Mouse (Mus musculus): ENCODE measurements at regions not wholly inside any gene's neighbourhood (a gene's known extent, or its start where the extent isn't known, plus 50 kb on each side); places are given as distances from the start of the nearest gene placed in this dataset.
A peak's percentile ranks its signal among the peaks of the same experiment; 100 is the strongest.

DNA sequence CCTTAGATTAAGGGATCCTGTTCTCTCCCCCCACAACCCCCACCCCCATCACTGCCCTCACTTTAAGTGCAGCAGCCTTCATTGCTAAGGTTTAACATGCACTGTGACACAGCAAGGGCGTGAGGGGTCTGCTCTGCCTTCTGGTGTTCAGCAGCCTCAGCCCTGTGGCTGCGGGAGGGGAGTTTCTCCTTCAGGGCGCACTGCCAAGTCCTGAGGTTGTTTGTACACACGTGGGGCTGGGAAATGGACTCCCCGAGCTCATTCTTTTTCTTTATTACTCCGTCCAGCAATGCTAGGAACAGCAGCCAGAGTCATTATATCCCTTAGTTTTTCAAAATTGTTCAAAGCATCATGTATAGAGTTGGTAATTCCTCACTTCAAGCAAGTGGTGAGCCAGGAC is 363.1 kb downstream of the Ptpru start:
- H3K27ac ChIP-seq (replicated peaks) = peak overlapping the region; percentile 4; the same call in 1 of the 2 replicates
- H3K4me2 ChIP-seq = no peak overlapping the region
- H3K9me3 ChIP-seq (replicated peaks) = no peaks in the 10 kb centered on the region
- H3K27me3 ChIP-seq (replicated peaks) = no peaks in the 10 kb centered on the region
- ATAC-seq (ENCODE audit: low FRiP score) = no peak
- WGBS = 37% methylated on average over 6 of the region's 6 CpGs
- no peak overlapping the region for H3K9ac ChIP-seq (replicated peaks)
- H3K36me3 ChIP-seq = no peaks in the 10 kb centered on the region
- H3K4me3 ChIP-seq (replicated peaks) = no peak overlapping the region
- peaks cover 10% of the 10 kb centered on the region for H3K4me1 ChIP-seq

DNA sequence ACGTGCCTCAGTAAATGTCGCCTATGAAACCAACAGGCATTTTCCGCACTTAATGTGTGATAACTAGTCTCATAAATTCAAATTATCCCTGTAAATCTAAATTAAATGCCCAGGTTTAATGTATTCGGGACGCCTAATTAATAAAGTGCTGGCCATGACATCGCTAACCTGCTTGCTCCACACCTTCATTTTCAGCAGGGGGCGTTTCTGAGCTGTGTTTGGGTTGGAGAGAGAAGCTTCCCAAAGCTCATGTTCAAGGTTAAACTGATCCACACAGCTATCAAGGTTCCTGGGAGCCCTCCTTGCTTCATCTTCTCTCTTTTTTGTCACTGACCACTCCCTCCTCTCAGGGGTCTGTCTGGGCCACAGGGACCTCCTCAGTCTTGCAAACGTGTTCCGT is 359.2 kb downstream of the Ptpru start:
- no peak overlapping the region for H3K4me3 ChIP-seq (replicated peaks)
- no peak overlapping the region for H3K4me2 ChIP-seq
- H3K9ac ChIP-seq (replicated peaks) = no peak overlapping the region
- no peaks in the 10 kb centered on the region for H3K27me3 ChIP-seq (replicated peaks)
- peaks cover 24% of the 10 kb centered on the region for H3K4me1 ChIP-seq
- no peak for ATAC-seq (ENCODE audit: low FRiP score)
- H3K36me3 ChIP-seq = no peaks in the 10 kb centered on the region
- H3K9me3 ChIP-seq (replicated peaks) = no peaks in the 10 kb centered on the region
- 51% methylated on average over 9 of the region's 9 CpGs for WGBS
- H3K27ac ChIP-seq (replicated peaks) = no peak overlapping the region

DNA sequence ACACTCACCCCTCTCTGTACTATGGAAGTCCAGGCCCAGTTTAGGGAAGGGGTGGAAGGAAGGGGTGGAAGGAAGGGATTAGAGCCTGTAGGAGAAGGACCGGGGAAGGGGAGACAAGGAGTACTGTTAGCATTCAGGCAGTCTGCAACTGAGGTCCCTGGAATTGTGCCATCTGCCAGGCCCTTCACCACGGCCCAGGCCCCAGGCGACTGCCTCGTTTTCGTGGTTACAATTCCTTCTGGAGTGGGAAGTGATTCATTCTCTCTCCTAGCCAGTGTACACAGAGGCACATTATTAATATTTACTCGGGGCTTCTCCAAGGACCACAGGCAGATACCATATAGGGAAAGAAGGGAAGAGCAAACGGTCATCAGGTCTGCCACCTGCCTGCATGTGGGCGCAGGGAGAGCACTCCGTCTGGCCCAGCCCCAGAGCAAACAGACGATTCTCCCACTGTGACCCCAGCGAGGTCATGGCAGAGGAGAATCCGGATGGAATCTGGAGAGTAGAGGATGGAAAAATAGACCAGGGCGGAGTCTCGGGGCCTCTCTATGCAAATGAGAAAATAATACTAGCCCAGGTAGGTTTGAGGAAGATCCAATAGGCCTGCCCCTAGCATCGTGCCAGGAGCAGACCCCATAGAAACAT is 354.0 kb downstream of the Ptpru start:
- ATAC-seq (ENCODE audit: low FRiP score) = 0 out of 2 replicates have a peak, but pooled peaks have one; percentile 11
- no peak overlapping the region for H3K4me3 ChIP-seq (replicated peaks)
- H3K9me3 ChIP-seq (replicated peaks) = no peaks in the 10 kb centered on the region
- 0 out of 2 replicates have a peak, but pooled peaks cover 3% of the 10 kb centered on the region for H3K27me3 ChIP-seq (replicated peaks)
- H3K36me3 ChIP-seq = no peaks in the 10 kb centered on the region
- 0 out of 2 replicates have a peak overlapping the region, but pooled peaks have one; percentile 9 for H3K4me2 ChIP-seq
- H3K4me1 ChIP-seq = peaks cover 61% of the 10 kb centered on the region
- peak overlapping the region; percentile 45 for H3K27ac ChIP-seq (replicated peaks)
- WGBS = 33% methylated on average over 15 of the region's 15 CpGs
- no peak overlapping the region for H3K9ac ChIP-seq (replicated peaks)

DNA sequence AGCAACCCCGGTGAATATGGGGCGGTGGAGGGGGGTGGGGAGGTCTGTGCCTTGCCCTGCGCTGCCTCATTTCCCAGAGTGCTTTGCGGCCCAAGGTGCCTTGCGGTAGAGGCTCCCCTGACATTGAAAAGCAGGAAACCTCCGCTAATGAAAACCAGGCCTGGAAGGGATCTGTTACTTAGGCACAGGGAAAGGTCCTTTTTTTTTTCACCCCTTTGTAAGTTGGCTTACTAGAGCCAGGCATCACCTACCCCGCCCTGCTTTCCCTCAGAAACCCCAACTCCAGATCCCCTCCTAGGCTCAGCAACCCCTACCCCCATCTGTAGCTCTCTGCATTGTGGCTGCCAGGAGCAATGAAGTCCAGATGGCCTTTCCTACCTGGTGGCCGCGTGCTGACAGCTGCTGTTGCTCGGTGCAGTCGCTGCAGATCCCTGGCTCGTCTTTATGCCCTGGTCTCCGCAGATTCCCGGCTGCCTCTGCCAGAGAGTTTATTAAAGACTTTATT is 353.4 kb downstream of the Ptpru start:
- Histone ChIP-seq H3K27ac (replicated peaks) (peak overlapping the region; percentile 64), H3K4me2 (0 out of 2 replicates have a peak overlapping the region, but pooled peaks have one; percentile 9), H3K4me1 (peaks cover 61% of the 10 kb centered on the region), H3K36me3 (no peaks in the 10 kb centered on the region), H3K27me3 (replicated peaks) (0 out of 2 replicates have a peak, but pooled peaks cover 3% of the 10 kb centered on the region), H3K9ac (replicated peaks) (0 out of 2 replicates have a peak overlapping the region, but pooled peaks have one; percentile 14), H3K4me3 (replicated peaks) (no peak overlapping the region), H3K9me3 (replicated peaks) (no peaks in the 10 kb centered on the region)
- peak; percentile 26; the same call in 1 of the 2 replicates for ATAC-seq (ENCODE audit: low FRiP score)
- WGBS = 36% methylated on average over 14 of the region's 14 CpGs

DNA sequence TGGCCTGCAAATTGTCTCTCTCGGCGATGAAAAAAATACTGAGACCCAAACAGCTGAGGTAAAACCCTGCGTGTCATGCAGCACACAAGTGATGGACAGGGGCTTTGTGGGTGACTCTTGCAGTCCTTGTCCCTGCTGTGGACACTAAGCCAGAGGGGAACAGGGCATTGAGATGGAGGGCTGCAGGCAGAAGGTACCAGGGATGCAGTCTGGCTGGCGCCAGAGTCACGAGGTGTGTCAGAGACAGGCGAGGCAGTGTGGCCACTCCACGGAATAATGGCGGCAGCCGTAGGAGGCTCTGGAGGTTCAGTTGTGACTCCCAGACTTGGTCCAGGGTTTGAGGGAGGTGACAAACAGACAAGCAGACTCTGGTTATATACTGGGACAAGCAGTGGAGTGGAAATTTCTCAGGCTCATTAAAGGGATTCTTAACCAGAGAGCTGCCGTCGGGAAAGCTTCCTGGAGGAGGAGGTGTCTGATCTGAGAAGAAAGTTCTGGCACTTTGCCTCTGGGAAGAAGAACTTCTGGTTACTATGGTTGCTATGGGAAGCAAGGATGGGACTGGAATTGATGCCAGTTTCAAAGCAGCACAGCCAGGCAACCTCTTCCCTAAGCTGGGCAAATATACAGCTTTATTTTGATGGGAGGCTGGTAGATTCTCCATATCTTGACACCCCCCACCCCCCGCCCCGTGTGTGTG is 352.8 kb downstream of the Ptpru start:
- Histone ChIP-seq H3K4me2 (no peak overlapping the region), H3K9ac (replicated peaks) (no peak overlapping the region), H3K27me3 (replicated peaks) (0 out of 2 replicates have a peak, but pooled peaks cover 3% of the 10 kb centered on the region), H3K4me3 (replicated peaks) (no peak overlapping the region), H3K27ac (replicated peaks) (peak overlapping the region; percentile 64), H3K9me3 (replicated peaks) (no peaks in the 10 kb centered on the region), H3K36me3 (no peaks in the 10 kb centered on the region), H3K4me1 (peaks cover 61% of the 10 kb centered on the region)
- ATAC-seq (ENCODE audit: low FRiP score) = no peak
- 71% methylated on average over 13 of the region's 13 CpGs for WGBS

DNA sequence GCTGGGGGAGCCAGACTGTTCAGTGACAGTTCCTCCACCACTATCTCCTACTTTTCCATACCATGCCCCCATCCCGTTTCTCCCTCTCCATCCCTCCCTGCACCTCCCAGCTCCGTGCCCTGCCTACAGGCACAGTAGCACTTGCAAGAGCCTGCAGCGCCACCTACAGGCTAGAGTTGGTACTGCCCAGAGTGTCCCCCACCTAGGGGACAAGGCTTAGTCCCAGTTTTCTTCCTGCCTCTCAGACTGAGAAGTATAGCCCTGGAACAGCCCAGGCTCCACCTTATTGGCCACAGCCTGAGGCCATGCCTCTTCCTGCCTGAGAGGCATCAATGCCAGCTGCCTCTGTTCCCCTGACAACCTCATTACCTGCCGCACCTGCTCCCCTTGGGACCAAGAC is 351.3 kb downstream of the Ptpru start:
- 9% methylated on average over 4 of the region's 4 CpGs for WGBS
- Histone ChIP-seq H3K27me3 (replicated peaks) (0 out of 2 replicates have a peak, but pooled peaks cover 3% of the 10 kb centered on the region), H3K4me2 (no peak overlapping the region), H3K27ac (replicated peaks) (no peak overlapping the region), H3K36me3 (no peaks in the 10 kb centered on the region), H3K4me3 (replicated peaks) (no peak overlapping the region), H3K9me3 (replicated peaks) (no peaks in the 10 kb centered on the region), H3K9ac (replicated peaks) (no peak overlapping the region), H3K4me1 (peaks cover 63% of the 10 kb centered on the region)
- ATAC-seq (ENCODE audit: low FRiP score) = peak; percentile 35; the same call in 1 of the 2 replicates

DNA sequence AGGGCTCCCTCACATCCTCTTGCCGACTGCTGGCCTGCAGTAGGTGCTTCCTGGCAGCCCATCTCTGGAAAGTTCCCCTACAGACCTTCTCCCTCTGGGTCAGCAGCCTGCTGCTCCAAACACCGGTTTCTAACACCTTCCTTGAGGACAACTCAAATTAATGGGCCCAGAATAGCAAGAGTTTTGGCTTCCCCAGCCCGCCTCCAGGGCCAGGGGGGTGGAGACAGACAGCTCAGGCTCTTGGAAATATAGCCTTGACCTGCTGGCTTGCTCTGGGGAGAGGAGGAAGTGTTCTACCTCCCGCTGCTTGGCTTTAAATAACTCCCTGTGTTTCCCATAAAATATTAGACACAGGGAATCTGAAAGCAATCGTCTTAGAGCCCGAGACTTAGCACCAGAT is 349.8 kb downstream of the Ptpru start:
- no peaks in the 10 kb centered on the region for H3K36me3 ChIP-seq
- H3K4me1 ChIP-seq = peaks cover 69% of the 10 kb centered on the region
- 37% methylated on average over 6 of the region's 6 CpGs for WGBS
- H3K4me2 ChIP-seq = no peak overlapping the region
- no peak for ATAC-seq (ENCODE audit: low FRiP score)
- H3K9ac ChIP-seq (replicated peaks) = no peak overlapping the region
- H3K27me3 ChIP-seq (replicated peaks) = 0 out of 2 replicates have a peak, but pooled peaks cover 3% of the 10 kb centered on the region
- no peak overlapping the region for H3K27ac ChIP-seq (replicated peaks)
- no peaks in the 10 kb centered on the region for H3K9me3 ChIP-seq (replicated peaks)
- H3K4me3 ChIP-seq (replicated peaks) = no peak overlapping the region

DNA sequence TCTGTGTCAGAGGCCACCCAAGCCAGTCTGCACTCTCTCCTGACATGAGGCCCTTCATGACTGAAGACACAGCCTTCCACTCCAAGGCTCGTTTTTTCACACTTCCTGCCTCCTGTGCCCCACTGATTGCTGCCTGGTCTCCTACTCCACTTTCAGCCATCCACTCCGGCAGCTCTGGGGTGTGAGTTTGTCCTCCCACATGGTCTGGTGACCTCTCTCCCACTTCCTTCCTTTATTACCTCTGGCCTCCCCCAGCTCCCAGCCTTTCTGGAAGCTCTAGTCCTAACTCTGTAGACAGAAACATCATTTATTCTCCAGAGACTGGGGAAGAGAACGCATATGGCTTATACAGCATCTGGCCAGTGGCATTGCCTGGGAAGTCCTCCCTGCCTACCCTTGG is 349.0 kb downstream of the Ptpru start:
- whole genome bisulfite sequencing = 58% methylated on average over 3 of the region's 3 CpGs
- no peak for ATAC-seq (ENCODE audit: low FRiP score)
- no peak overlapping the region for H3K9ac ChIP-seq (replicated peaks)
- H3K4me3 ChIP-seq (replicated peaks) = no peak overlapping the region
- 0 out of 2 replicates have a peak, but pooled peaks cover 3% of the 10 kb centered on the region for H3K27me3 ChIP-seq (replicated peaks)
- H3K9me3 ChIP-seq (replicated peaks) = no peaks in the 10 kb centered on the region
- no peak overlapping the region for H3K4me2 ChIP-seq
- no peaks in the 10 kb centered on the region for H3K36me3 ChIP-seq
- H3K4me1 ChIP-seq = peaks cover 69% of the 10 kb centered on the region
- no peak overlapping the region for H3K27ac ChIP-seq (replicated peaks)

DNA sequence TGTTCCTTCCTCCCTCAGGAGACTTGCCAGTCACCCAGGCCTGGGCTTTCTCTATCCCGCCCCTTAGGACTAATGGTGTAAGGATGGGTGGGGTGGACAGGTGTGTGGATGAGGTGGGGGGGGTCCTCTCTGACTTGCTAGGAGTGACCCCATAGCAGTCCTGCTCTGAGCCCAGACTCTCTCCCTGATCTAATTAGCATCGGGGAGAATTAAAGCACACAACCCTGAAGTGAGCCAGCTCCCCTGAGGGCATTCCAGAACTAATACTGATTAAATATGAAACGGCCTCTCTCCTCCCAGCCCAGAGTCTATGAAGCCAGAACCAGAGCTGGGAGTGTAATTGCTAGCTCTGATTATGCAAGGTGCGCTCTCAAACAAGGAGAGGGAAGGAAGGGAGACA is 346.1 kb downstream of the Ptpru start:
- peaks cover 58% of the 10 kb centered on the region for H3K4me1 ChIP-seq
- H3K9ac ChIP-seq (replicated peaks) = no peak overlapping the region
- no peak overlapping the region for H3K27ac ChIP-seq (replicated peaks)
- 0 out of 2 replicates have a peak, but pooled peaks cover 3% of the 10 kb centered on the region for H3K27me3 ChIP-seq (replicated peaks)
- no peak overlapping the region for H3K4me2 ChIP-seq
- 44% methylated on average over 4 of the region's 4 CpGs for WGBS
- 0 out of 2 replicates have a peak, but pooled peaks have one; percentile 25 for ATAC-seq (ENCODE audit: low FRiP score)
- H3K4me3 ChIP-seq (replicated peaks) = no peak overlapping the region
- no peaks in the 10 kb centered on the region for H3K36me3 ChIP-seq
- no peaks in the 10 kb centered on the region for H3K9me3 ChIP-seq (replicated peaks)

DNA sequence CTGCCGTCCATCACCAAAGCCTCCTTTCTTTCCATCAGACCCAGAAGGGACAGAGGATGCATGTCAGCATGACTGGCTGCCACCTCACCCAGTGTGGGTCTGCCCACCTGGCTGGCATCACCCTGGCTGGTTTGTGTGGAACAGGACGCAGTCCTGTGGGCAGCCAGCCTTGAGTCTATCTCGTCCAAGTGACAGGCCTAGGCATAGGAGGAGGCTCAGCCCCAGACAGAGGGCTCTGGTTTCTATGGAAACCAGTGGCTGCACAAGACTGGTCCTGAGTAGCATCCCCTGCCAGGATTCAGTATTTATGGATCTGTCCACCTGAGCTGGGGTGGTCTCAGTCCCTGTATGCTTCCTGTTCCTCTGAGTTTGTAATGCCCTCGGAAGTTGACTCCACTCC is 344.4 kb downstream of the Ptpru start:
- 44% methylated on average over 4 of the region's 4 CpGs for WGBS
- Histone ChIP-seq H3K9me3 (replicated peaks) (no peaks in the 10 kb centered on the region), H3K4me2 (no peak overlapping the region), H3K36me3 (no peaks in the 10 kb centered on the region), H3K27me3 (replicated peaks) (0 out of 2 replicates have a peak, but pooled peaks cover 2% of the 10 kb centered on the region), H3K4me1 (peaks cover 44% of the 10 kb centered on the region), H3K4me3 (replicated peaks) (no peak overlapping the region), H3K27ac (replicated peaks) (no peak overlapping the region), H3K9ac (replicated peaks) (no peak overlapping the region)
- ATAC-seq (ENCODE audit: low FRiP score) = peak; percentile 45; the same call in 1 of the 2 replicates

DNA sequence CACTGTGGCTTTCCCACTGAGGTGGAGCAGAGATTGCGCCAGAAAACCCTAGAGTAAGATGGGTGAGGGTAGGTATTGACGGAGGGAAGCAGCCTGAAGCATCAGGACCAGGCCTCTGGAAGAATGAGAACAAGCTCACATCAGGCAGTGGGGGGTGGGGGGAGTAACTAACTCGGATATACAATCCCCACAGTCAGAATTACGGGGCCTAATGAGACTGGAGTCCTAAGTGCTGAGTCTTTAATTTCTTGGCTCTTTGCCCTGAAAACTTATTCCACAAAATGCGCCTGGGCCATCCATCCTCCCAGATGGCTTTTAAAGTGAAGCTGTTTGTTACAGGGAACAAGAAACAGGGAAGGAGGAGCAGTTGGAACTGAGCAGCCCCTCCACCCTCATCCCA is 341.2 kb downstream of the Ptpru start:
- no peak for ATAC-seq (ENCODE audit: low FRiP score)
- H3K36me3 ChIP-seq = no peaks in the 10 kb centered on the region
- 37% methylated on average over 5 of the region's 5 CpGs for WGBS
- 0 out of 2 replicates have a peak overlapping the region, but pooled peaks have one; percentile 18 for H3K27ac ChIP-seq (replicated peaks)
- H3K4me3 ChIP-seq (replicated peaks) = no peak overlapping the region
- H3K9me3 ChIP-seq (replicated peaks) = no peaks in the 10 kb centered on the region
- H3K9ac ChIP-seq (replicated peaks) = no peak overlapping the region
- H3K4me1 ChIP-seq = peaks cover 38% of the 10 kb centered on the region
- H3K4me2 ChIP-seq = no peak overlapping the region
- H3K27me3 ChIP-seq (replicated peaks) = no peaks in the 10 kb centered on the region
